Mouse (Mus musculus) heart, embryonic 11.5 days (tissue): ENCODE data around the gene Sugct. TPM values are rescaled to one million over a fixed set of nuclear protein-coding genes. Genes with fewer than 3 reads are reported as not detected.

Experiments used
- ATAC-seq: fragments of 200-750 bp; cut with Nextera tagmentation; replicated peaks from 2 replicates; pipeline ENCODE4 v1.8.0; 2017; ENCODE audit warnings: moderate library complexity; ENCODE audit not compliant: insufficient number of reproducible peaks, low FRiP score, low TSS enrichment
- H3K27ac ChIP-seq: fragments of 300-500 bp; sonication (generic); 2 replicates; pipeline ENCODE4 v1.5.1; 2014; ENCODE audit warnings: mild to moderate bottlenecking, low read depth, low read length
- H3K27me3 ChIP-seq: fragments of 300-500 bp; sonication (generic); 2 replicates; pipeline ENCODE4 v1.6.1; 2014; ENCODE audit warnings: mild to moderate bottlenecking, low read length, mixed read lengths; ENCODE audit not compliant: control insufficient read depth, insufficient read depth
- H3K36me3 ChIP-seq: fragments of 300-500 bp; sonication (generic); 2 replicates; pipeline ENCODE4 v1.6.1; 2014; ENCODE audit warnings: mild to moderate bottlenecking, low read length, moderate library complexity, mixed read lengths; ENCODE audit not compliant: control insufficient read depth, insufficient read depth
- H3K4me1 ChIP-seq: fragments of 300-500 bp; sonication (generic); 2 replicates; pipeline ENCODE4 v1.6.1; 2014; ENCODE audit warnings: low read length; ENCODE audit not compliant: control insufficient read depth, insufficient read depth
- H3K4me2 ChIP-seq: fragments of 300-500 bp; sonication (generic); 2 replicates; pipeline ENCODE4 v1.6.1; 2014; ENCODE audit warnings: mild to moderate bottlenecking, moderate library complexity
- H3K4me3 ChIP-seq: fragments of 300-500 bp; sonication (generic); 2 replicates; pipeline ENCODE4 v1.5.1; 2014; ENCODE audit warnings: low read depth, low read length
- H3K9ac ChIP-seq: fragments of 300-500 bp; sonication (generic); 2 replicates; pipeline ENCODE4 v1.6.1; 2014; ENCODE audit warnings: mild to moderate bottlenecking, low read depth, low read length, moderate library complexity
- H3K9me3 ChIP-seq: fragments of 300-500 bp; sonication (generic); replicated peaks from 2 replicates; pipeline ENCODE4 v1.6.1; 2016; ENCODE audit warnings: low read length; ENCODE audit not compliant: control insufficient read depth
- WGBS: fragments of 180-500 bp; shearing (Covaris S2); extraction: QIAGEN DNeasy Blood & Tissue Kit; methylation state at CpG from one replicate; pipeline ENCODE4 v1.1.7; 2014; ENCODE audit not compliant: insufficient replicate concordance; 5-methylcytosine and 5-hydroxymethylcytosine counted together
- polyA plus RNA-seq: library from polyadenylated mRNA; unstranded; fragments of >200 nt; fragmentation: Nextera tagmentation; extraction: Ambion mirVana; gene quantifications from 2 replicates; pipeline ENCODE4 v1.2.1, GENCODE M21; 2014

The Sugct gene
- polyA plus RNA-seq, 1 experiment from 2014 or later = 4.0 TPM

DNA sequence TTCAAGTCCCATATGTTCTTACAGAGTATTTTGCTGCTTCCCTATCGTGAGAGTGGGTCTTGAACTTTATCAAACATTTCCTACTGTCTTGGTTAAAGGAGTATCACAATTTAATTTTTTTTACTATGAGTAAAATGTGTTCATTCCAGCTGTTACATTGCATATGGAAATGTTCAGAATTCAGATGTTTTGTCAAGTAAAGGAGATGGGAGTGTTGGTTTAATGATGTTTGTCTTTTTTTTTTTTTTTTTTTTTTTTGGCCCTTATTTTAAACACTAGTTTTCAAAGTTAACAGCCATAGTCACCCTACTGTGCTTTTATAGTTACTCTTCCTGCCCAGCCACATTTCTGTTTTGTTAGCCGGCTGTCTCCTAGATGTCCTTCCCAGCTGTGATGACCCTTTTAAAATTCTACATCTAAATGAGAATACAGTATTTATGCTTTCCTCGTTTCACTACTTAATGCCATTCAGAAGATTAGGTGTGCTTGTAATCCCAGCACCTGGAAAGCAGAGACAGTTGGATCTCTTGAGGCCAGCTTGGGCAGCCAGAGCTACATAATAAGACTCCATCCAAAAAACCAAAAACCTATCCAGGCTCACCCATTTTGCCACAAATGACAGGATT is 4.8 kb upstream of the Sugct start:
- no peak overlapping the region for H3K4me3 ChIP-seq
- H3K4me2 ChIP-seq = no peak overlapping the region
- H3K4me1 ChIP-seq = no peaks in the 10 kb centered on the region; the same call in 1 of the 2 replicates
- H3K9me3 ChIP-seq = no peaks in the 10 kb centered on the region
- no peaks in the 10 kb centered on the region for H3K36me3 ChIP-seq
- WGBS = 94% methylated on average over 3 of the region's 3 CpGs
- no peak for ATAC-seq
- no peaks in the 10 kb centered on the region for H3K27me3 ChIP-seq
- no peak overlapping the region for H3K27ac ChIP-seq
- H3K9ac ChIP-seq = no peak overlapping the region

DNA sequence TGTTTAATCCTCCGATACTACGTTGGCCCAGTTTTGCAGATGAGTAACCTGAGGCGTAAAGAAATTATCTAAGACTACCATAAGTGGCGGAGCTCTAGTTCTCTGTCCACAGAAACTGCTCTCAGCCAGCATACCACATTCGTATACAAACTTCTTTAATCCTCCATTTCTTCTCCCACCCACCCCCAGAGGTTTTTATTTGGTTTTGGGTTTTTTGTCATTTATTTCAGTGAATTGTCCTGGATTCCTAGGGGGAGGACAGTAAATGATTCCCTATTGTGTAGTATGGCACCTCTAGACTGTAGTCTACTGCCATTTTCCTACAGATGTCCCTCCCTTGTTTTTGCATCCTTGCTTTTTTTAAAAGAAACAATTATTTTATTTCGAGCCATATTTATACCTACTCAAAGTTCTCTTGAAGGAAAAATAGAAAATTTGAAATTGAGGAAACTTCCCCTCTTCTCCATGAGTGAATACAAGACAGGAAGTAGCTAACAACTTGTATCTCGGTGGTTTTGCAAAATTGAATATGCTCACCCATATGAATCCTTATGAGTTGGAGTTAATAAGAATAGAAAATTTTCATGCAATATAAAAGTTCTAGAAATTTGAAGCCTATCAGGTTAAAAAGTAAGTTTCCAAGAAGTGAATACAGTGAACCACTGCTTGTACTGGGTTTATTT is 686 bp upstream of the Sugct start:
- H3K27ac ChIP-seq = peak overlapping the region; percentile 96
- peak overlapping the region; percentile 75 for H3K4me2 ChIP-seq
- H3K9me3 ChIP-seq = no peaks in the 10 kb centered on the region
- H3K4me3 ChIP-seq = peak overlapping the region; percentile 83
- no peaks in the 10 kb centered on the region for H3K27me3 ChIP-seq
- no peak for ATAC-seq
- WGBS = 12% methylated on average over 7 of the region's 7 CpGs
- no peaks in the 10 kb centered on the region for H3K36me3 ChIP-seq
- H3K4me1 ChIP-seq = no peaks in the 10 kb centered on the region
- peak overlapping the region; percentile 96 for H3K9ac ChIP-seq

DNA sequence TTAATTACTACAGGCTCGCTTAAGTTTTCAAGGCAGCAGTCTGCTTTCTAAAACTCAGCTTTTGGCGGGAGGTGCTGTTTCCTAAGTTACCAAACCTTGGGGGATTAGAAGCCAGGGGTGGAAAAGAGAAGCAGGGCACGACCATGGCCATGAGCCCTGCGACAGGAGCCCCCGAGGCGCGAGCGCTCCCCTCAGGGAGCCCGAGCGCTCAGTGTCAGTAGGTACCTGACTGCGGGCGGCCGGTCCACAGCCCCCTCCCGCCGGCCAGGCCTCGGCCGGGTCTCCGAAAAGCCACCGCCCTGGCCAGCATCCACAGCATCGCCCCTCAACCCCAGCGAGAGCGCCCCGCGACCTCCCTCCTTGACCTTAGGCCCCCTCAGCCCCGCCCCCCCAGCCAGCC is 939 bp downstream of the Sugct start:
- Histone ChIP-seq H3K9me3 (no peaks in the 10 kb centered on the region), H3K27me3 (no peaks in the 10 kb centered on the region), H3K27ac (peak overlapping the region; percentile 78), H3K36me3 (no peaks in the 10 kb centered on the region), H3K4me3 (peak overlapping the region; percentile 83), H3K4me1 (no peaks in the 10 kb centered on the region), H3K4me2 (peak overlapping the region; percentile 68), H3K9ac (peak overlapping the region; percentile 87)
- WGBS = 1% methylated on average over 20 of the region's 25 CpGs
- ATAC-seq = peak; percentile 69

DNA sequence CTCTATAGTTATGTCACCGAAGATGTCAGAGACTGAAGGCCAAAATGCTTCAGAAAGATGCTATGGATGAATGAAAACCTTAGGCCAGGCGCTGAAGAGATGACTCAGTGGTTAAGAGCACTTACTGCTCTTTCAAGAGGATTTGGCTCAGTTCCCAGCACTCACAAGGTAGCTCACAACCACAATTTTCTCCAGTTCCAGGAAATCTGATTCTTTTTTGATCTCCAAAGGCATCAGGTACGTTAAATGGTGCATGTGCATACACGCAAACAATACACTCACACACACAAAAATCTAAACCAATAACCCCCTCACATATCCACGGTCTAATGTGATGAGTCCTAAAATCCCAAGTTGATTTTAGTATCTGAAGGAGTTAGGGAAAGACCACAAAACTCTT is 1.5 kb downstream of the Sugct start:
- Histone ChIP-seq H3K4me3 (peak overlapping the region; percentile 83; the same call in 1 of the 2 replicates), H3K4me1 (no peaks in the 10 kb centered on the region), H3K27ac (no peak overlapping the region), H3K9me3 (no peaks in the 10 kb centered on the region), H3K9ac (0 out of 2 replicates have a peak overlapping the region, but pooled peaks have one; percentile 16), H3K36me3 (no peaks in the 10 kb centered on the region), H3K27me3 (no peaks in the 10 kb centered on the region), H3K4me2 (peak overlapping the region; percentile 68)
- no peak for ATAC-seq
- 65% methylated on average over 5 of the region's 5 CpGs for WGBS

DNA sequence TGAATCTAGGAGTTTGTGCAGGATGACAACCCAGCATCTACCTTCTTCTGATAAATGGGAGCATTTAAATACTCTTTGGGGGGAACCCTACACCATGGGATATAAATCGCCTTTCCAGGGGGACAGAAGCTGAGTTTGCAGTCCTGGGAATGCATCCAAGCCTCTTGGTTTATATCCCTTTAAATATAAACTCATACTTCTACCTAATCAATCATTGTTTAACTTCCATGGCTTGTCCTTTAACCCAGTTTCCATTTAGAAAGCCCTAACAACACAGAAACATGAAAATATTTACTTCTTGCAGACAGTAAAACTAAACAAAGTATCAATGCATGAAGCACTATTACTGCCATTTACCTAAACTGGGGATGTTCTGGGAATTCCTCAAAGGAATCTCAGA is 3.9 kb downstream of the Sugct start:
- Histone ChIP-seq H3K4me1 (no peaks in the 10 kb centered on the region), H3K36me3 (no peaks in the 10 kb centered on the region), H3K9me3 (no peaks in the 10 kb centered on the region), H3K4me2 (no peak overlapping the region), H3K27ac (no peak overlapping the region), H3K27me3 (no peaks in the 10 kb centered on the region), H3K9ac (no peak overlapping the region), H3K4me3 (no peak overlapping the region)
- no peak for ATAC-seq
- 54% methylated on average over 1 of the region's 1 CpGs for WGBS

DNA sequence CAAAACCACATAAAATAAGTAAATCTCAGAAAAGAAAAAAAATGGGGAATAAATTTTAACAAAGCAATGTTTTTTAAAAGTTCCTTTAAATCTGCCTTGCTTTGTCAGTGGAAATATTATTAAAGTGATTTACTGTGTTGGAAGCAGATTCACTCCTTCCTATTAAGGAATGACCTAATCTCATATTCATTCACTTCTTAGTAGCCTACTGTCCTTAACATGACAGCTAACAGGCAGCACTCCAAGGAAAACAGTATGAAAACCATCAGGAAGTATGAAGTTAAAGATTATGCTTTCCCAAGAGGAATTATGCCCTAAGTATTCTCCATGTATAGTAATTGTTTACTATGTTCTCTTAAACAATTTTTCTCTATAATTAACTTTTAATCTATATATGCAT is 4.7 kb downstream of the Sugct start:
- Histone ChIP-seq H3K9ac (no peak overlapping the region), H3K4me2 (no peak overlapping the region), H3K27ac (no peak overlapping the region), H3K9me3 (no peaks in the 10 kb centered on the region), H3K36me3 (no peaks in the 10 kb centered on the region), H3K4me1 (no peaks in the 10 kb centered on the region), H3K27me3 (no peaks in the 10 kb centered on the region), H3K4me3 (no peak overlapping the region)
- ATAC-seq = no peak

DNA sequence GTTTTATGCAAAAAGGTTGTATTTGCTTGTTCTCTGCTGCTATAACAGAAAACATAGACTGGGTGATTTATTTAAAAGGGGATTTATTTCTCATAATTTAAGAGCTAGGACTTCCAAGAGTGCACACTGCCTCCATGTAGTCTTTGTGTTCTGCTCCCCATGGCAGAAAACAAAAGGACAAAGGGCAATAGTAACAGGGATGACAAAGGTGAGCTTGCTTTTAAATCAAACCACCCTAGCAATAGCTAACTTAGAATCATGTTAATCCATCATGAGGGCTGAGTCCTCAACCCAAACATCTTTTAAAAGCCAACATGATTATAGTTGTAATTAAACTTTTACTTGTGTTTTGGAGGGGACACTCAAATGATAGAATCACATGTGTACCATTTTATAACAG is 5.9 kb downstream of the Sugct start:
- Histone ChIP-seq H3K4me3 (no peak overlapping the region), H3K9ac (no peak overlapping the region), H3K27ac (no peak overlapping the region), H3K4me1 (no peaks in the 10 kb centered on the region), H3K36me3 (no peaks in the 10 kb centered on the region), H3K4me2 (no peak overlapping the region), H3K9me3 (no peaks in the 10 kb centered on the region), H3K27me3 (no peaks in the 10 kb centered on the region)
- ATAC-seq = no peak

DNA sequence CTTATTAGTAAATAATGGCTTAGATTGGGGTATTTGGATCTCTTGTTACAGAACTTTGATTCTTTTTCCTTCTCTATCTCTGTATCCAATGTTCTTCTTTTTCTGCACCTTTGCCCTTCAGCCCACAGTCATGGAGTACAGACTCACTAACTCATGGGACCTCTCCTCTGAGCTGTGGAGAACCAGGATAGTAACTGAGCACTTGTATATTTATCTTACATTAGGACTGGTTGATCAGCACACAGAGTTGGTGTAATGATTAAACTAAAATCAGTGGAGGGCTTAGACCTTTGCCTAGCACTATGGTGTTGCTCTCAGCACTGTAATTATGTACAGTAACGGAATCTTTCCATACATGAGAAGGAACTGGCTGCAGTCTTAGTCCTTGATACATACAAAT is 24.2 kb downstream of the Sugct start:
- WGBS = 53% methylated on average over 1 of the region's 1 CpGs
- H3K36me3 ChIP-seq = no peaks in the 10 kb centered on the region
- H3K4me2 ChIP-seq = no peak overlapping the region
- no peak overlapping the region for H3K27ac ChIP-seq
- H3K9ac ChIP-seq = no peak overlapping the region
- H3K9me3 ChIP-seq = no peaks in the 10 kb centered on the region
- H3K4me3 ChIP-seq = no peak overlapping the region
- no peaks in the 10 kb centered on the region for H3K27me3 ChIP-seq
- no peak for ATAC-seq
- no peaks in the 10 kb centered on the region for H3K4me1 ChIP-seq

DNA sequence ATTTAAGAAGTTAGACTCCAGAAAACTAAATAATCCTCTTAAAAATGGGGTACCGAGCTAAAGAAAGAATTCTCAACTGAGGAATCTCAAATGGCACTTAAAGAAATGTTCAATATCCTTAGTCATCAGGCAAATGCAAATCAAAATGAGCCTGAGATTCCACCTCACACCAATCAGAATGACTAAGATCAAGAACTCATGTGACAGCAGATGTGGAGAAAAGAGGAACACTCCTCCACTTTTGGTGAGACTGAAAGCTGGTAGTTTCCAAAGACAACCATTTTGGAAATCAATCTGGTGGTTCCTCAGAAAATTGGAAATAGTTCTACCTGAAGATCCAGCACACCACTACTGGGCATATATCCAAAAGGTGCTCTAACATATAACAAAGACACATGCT is 28.0 kb downstream of the Sugct start:
- no peaks in the 10 kb centered on the region for H3K36me3 ChIP-seq
- ATAC-seq = no peak
- H3K9me3 ChIP-seq = no peaks in the 10 kb centered on the region
- no peaks in the 10 kb centered on the region for H3K4me1 ChIP-seq
- no peak overlapping the region for H3K4me2 ChIP-seq
- no peak overlapping the region for H3K9ac ChIP-seq
- no peaks in the 10 kb centered on the region for H3K27me3 ChIP-seq
- WGBS = 67% methylated on average over 1 of the region's 1 CpGs
- no peak overlapping the region for H3K4me3 ChIP-seq
- no peak overlapping the region for H3K27ac ChIP-seq
